Mouse (Mus musculus): ENCODE measurements around the gene Sertad1. TPM values are rescaled to one million over a fixed set of nuclear protein-coding genes. Genes with fewer than 3 reads are reported as not detected.

Sertad1 gene
- total and polyA plus RNA-seq, 2 experiments from 2014 or later, result 7.7 to 9.4 TPM

DNA sequence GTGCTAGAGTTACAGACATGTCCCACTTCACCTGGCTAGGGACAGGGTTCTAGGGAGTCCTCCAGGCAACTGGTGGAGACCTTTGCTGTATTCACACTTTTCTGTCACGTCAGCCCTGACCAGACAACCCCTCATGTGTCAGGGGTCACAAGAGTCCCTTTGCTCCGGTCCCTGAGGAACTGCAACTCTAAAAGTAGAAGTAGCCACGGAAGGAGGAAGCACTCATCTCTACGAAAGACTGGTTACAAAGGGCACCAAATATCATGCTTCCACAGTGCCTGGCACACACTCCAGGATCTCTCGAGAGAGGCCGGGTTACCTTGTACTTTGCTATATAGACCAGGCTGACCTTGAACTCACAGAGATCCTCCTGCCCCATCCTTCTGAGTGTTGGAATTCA is 49.9 kb downstream of the Sertad1 start:
- H3K4me1 ChIP-seq (ENCODE audit: insufficient read depth, low read length), result peaks cover 5% of the 10 kb centered on the region; the same call in 1 of the 2 replicates
- H3K36me3 ChIP-seq (ENCODE audit: insufficient read depth, low read length), result peaks cover 53% of the 10 kb centered on the region
- no peak overlapping the region for H3K4me2 ChIP-seq (ENCODE audit: low read depth, low read length)
- no peak for TF ChIP-seq CTCF (IDR thresholded peaks at IDR 0.05; ENCODE audit: low read depth)
- no peak overlapping the region for H3K9ac ChIP-seq (replicated peaks; ENCODE audit: low read length)
- no peaks in the 10 kb centered on the region for H3K9me3 ChIP-seq (ENCODE audit: low read length)
- H3K27ac ChIP-seq, result no peak overlapping the region
- H3K27me3 ChIP-seq (ENCODE audit: insufficient read depth, low read length), result no peaks in the 10 kb centered on the region
- DNase-seq (ENCODE audit: low spot score) (no peak), ATAC-seq (no peak)
- WGBS, result 91% methylated on average over 6 of the region's 6 CpGs
- no peak overlapping the region for H3K4me3 ChIP-seq (ENCODE audit: low read length)

DNA sequence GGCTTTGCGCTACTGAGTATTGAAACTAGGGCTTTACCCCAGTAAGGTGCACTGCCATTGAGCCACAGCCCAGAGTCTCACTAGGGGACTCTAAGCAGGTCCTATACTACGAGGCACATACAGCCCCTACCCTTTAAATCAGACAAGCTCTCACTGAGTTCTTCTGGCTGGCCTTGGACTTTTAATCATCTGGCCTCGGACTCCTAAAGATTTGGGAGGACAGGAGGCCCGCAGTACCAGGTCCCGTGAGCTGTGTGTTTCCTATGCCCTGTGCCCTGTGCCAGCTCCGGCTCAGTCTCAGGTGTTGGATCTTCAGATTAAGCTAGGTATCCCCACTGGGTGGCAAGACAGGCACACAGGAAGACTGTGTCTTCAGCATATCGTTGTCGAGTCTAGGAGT is 51.3 kb downstream of the Sertad1 start:
- H3K9ac ChIP-seq (replicated peaks; ENCODE audit: low read length), result no peak overlapping the region
- H3K9me3 ChIP-seq (ENCODE audit: low read length), result no peaks in the 10 kb centered on the region
- peaks cover 7% of the 10 kb centered on the region; the same call in 1 of the 2 replicates for H3K4me1 ChIP-seq (ENCODE audit: insufficient read depth, low read length)
- WGBS, result 94% methylated on average over 8 of the region's 8 CpGs
- ATAC-seq, result no peak
- DNase-seq (ENCODE audit: low spot score), result no peak
- H3K36me3 ChIP-seq (ENCODE audit: insufficient read depth, low read length), result peaks cover 43% of the 10 kb centered on the region
- H3K27ac ChIP-seq, result no peak overlapping the region
- H3K4me3 ChIP-seq (ENCODE audit: low read length), result no peak overlapping the region
- TF ChIP-seq CTCF (IDR thresholded peaks at IDR 0.05; ENCODE audit: low read depth), result no peak
- no peaks in the 10 kb centered on the region for H3K27me3 ChIP-seq (ENCODE audit: insufficient read depth, low read length)
- H3K4me2 ChIP-seq (ENCODE audit: low read depth, low read length), result no peak overlapping the region

DNA sequence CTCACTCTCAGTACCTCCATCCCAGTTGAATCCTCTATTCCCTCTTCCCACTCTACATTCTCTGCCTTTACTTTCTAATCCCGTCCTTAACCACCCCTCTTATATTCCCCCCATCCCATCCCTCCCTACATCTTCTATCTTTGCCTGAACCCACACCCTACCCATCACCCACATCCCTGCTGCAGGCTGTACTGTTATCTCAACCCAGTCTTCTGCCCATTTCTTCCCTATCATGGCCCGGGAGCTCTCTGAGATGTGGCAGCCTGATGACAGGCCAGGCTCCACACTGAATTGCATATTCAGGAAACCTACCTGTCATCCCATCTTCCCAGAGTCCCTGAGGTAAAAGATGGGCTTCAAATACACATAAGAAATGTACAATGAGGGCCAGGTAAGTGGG is 52.1 kb downstream of the Sertad1 start:
- H3K9ac ChIP-seq (replicated peaks; ENCODE audit: low read length), result no peak overlapping the region
- H3K4me2 ChIP-seq (ENCODE audit: low read depth, low read length), result no peak overlapping the region
- H3K4me1 ChIP-seq (ENCODE audit: insufficient read depth, low read length), result peaks cover 7% of the 10 kb centered on the region; the same call in 1 of the 2 replicates
- H3K27ac ChIP-seq, result no peak overlapping the region
- ATAC-seq (no peak), DNase-seq (ENCODE audit: low spot score) (no peak)
- H3K9me3 ChIP-seq (ENCODE audit: low read length), result no peaks in the 10 kb centered on the region
- WGBS, result 86% methylated on average over 2 of the region's 2 CpGs
- no peak for TF ChIP-seq CTCF (IDR thresholded peaks at IDR 0.05; ENCODE audit: low read depth)
- H3K27me3 ChIP-seq (ENCODE audit: insufficient read depth, low read length), result no peaks in the 10 kb centered on the region
- no peak overlapping the region for H3K4me3 ChIP-seq (ENCODE audit: low read length)
- peaks cover 43% of the 10 kb centered on the region for H3K36me3 ChIP-seq (ENCODE audit: insufficient read depth, low read length)

Other genes with a start within 250 kb of the Sertad1 start
- 140 and 161 TPM in 2 replicates for gene Numbl, start 228.5 kb upstream of the Sertad1 start, total RNA-seq (2014; rRNA removed)
- gene Numbl, start 228.5 kb upstream of the Sertad1 start, polyA plus RNA-seq (2015; fragmentation: Nextera tagmentation; extraction: Ambion mirVana), result 55.9 and 59.5 TPM in 2 replicates
- gene Ltbp4, start 149.2 kb upstream of the Sertad1 start, total RNA-seq (2014; rRNA removed), result 34.8 and 41.2 TPM in 2 replicates
- gene Ltbp4, start 149.2 kb upstream of the Sertad1 start, polyA plus RNA-seq (2015; fragmentation: Nextera tagmentation; extraction: Ambion mirVana), result 10.5 and 10.6 TPM in 2 replicates
- gene Shkbp1, start 130.9 kb upstream of the Sertad1 start, total RNA-seq (2014; rRNA removed), result 27.0 and 31.2 TPM in 2 replicates
- 20.0 and 20.2 TPM in 2 replicates for gene Shkbp1, start 130.9 kb upstream of the Sertad1 start, polyA plus RNA-seq (2015; fragmentation: Nextera tagmentation; extraction: Ambion mirVana)
- not detected in 2 replicates for gene Gm20479, start 129.5 kb upstream of the Sertad1 start, total RNA-seq (2014; rRNA removed)
- not detected in 2 replicates for gene Gm20479, start 129.5 kb upstream of the Sertad1 start, polyA plus RNA-seq (2015; fragmentation: Nextera tagmentation; extraction: Ambion mirVana)
- 24.1 and 24.8 TPM in 2 replicates for gene Sptbn4, start 39.2 kb upstream of the Sertad1 start, total RNA-seq (2014; rRNA removed)
- gene Sptbn4, start 39.2 kb upstream of the Sertad1 start, polyA plus RNA-seq (2015; fragmentation: Nextera tagmentation; extraction: Ambion mirVana), result 2.8 and 3.4 TPM in 2 replicates
- 19.7 and 23.9 TPM in 2 replicates for gene Blvrb, start 38.9 kb upstream of the Sertad1 start, total RNA-seq (2014; rRNA removed)
- gene Blvrb, start 38.9 kb upstream of the Sertad1 start, polyA plus RNA-seq (2015; fragmentation: Nextera tagmentation; extraction: Ambion mirVana), result 23.0 and 23.4 TPM in 2 replicates
- gene Sertad3, start 13.1 kb upstream of the Sertad1 start, total RNA-seq (2014; rRNA removed), result 5.0 and 6.3 TPM in 2 replicates
- gene Sertad3, start 13.1 kb upstream of the Sertad1 start, polyA plus RNA-seq (2015; fragmentation: Nextera tagmentation; extraction: Ambion mirVana), result 7.9 and 8.4 TPM in 2 replicates
- 1.8 and 2.1 TPM in 2 replicates for gene Prx, start 12.4 kb downstream of the Sertad1 start, total RNA-seq (2014; rRNA removed)
- gene Prx, start 12.4 kb downstream of the Sertad1 start, polyA plus RNA-seq (2015; fragmentation: Nextera tagmentation; extraction: Ambion mirVana), result 2.1 and 2.5 TPM in 2 replicates
- 0.73 and 1.8 TPM in 2 replicates for gene Hipk4, start 36.4 kb downstream of the Sertad1 start, total RNA-seq (2014; rRNA removed)
- 1.6 and 1.9 TPM in 2 replicates for gene Hipk4, start 36.4 kb downstream of the Sertad1 start, polyA plus RNA-seq (2015; fragmentation: Nextera tagmentation; extraction: Ambion mirVana)
- gene Pld3, start 66.3 kb downstream of the Sertad1 start, total RNA-seq (2014; rRNA removed), result 307 and 308 TPM in 2 replicates
- gene Pld3, start 66.3 kb downstream of the Sertad1 start, polyA plus RNA-seq (2015; fragmentation: Nextera tagmentation; extraction: Ambion mirVana), result 268 and 287 TPM in 2 replicates
- 8.1 and 8.2 TPM in 2 replicates for gene 2310022A10Rik, start 66.3 kb downstream of the Sertad1 start, total RNA-seq (2014; rRNA removed)
- gene 2310022A10Rik, start 66.3 kb downstream of the Sertad1 start, polyA plus RNA-seq (2015; fragmentation: Nextera tagmentation; extraction: Ambion mirVana), result 25.7 and 26.1 TPM in 2 replicates
- gene Akt2, start 104.6 kb downstream of the Sertad1 start, total RNA-seq (2014; rRNA removed), result 60.6 and 83.1 TPM in 2 replicates
- gene Akt2, start 104.6 kb downstream of the Sertad1 start, polyA plus RNA-seq (2015; fragmentation: Nextera tagmentation; extraction: Ambion mirVana), result 62.3 and 64.0 TPM in 2 replicates
- gene Ttc9b, start 167.0 kb downstream of the Sertad1 start, total RNA-seq (2014; rRNA removed), result 104 and 132 TPM in 2 replicates
- gene Ttc9b, start 167.0 kb downstream of the Sertad1 start, polyA plus RNA-seq (2015; fragmentation: Nextera tagmentation; extraction: Ambion mirVana), result 124 and 127 TPM in 2 replicates
- 141 and 162 TPM in 2 replicates for gene Map3k10, start 187.7 kb downstream of the Sertad1 start, total RNA-seq (2014; rRNA removed)
- gene Map3k10, start 187.7 kb downstream of the Sertad1 start, polyA plus RNA-seq (2015; fragmentation: Nextera tagmentation; extraction: Ambion mirVana), result 21.4 and 22.9 TPM in 2 replicates
- 3.5 and 5.6 TPM in 2 replicates for gene Zfp607b, start 202.4 kb downstream of the Sertad1 start, total RNA-seq (2014; rRNA removed)
- 8.5 and 8.9 TPM in 2 replicates for gene Zfp607b, start 202.4 kb downstream of the Sertad1 start, polyA plus RNA-seq (2015; fragmentation: Nextera tagmentation; extraction: Ambion mirVana)
- gene Zfp60, start 244.5 kb downstream of the Sertad1 start, total RNA-seq (2014; rRNA removed), result 24.3 and 25.3 TPM in 2 replicates
- gene Zfp60, start 244.5 kb downstream of the Sertad1 start, polyA plus RNA-seq (2015; fragmentation: Nextera tagmentation; extraction: Ambion mirVana), result 35.1 and 36.0 TPM in 2 replicates